Mouse (Mus musculus) spleen, embryonic (tissue): ENCODE measurements at regions not wholly inside any gene's neighbourhood (a gene's known extent, or its start where the extent isn't known, plus 50 kb on each side); places are given as distances from the start of the nearest gene placed in this dataset.

Experiments
- CTCF ChIA-PET: fragments of 350-600 bp; sonication (Branson Sonifier 250); formaldehyde crosslinking; loops from one replicate; lab custom pipeline; 2022; lab: Charles Lee

DNA sequence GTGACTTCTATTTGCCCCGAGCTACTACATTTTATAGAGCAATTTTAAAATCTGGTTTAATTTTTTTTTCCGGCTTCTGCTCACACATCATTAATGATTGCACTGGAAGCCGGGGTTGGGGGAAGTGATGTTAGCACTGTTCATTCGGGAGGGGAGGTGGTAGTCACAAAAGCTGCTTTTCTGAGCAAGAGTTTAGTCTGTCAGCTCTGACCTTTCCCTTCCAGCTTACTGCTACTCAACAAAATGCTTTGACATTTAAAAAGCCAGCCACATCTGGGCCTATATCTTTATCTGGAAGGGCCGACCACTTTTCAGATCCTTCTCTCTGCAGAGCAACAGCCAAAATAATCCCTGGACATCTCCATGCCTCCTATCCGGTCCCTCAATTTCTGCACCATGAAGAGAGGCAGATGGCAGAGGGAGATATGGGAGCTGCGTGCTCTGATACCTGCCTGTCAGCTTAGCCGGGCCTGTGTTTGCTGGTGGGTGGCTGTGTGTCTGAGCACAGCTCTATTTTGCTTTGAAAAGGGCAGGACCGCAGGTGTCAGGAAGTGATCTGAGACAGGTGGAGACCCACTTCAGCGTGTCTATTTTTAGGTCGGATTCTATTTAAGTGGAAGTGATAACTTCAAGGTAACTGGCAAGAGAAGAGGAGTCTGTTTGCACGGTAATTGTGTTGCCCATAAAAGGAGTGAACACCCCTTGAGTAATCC is 63.1 kb downstream of the Kcnf1 start:
- CTCF ChIA-PET = no interaction called here

DNA sequence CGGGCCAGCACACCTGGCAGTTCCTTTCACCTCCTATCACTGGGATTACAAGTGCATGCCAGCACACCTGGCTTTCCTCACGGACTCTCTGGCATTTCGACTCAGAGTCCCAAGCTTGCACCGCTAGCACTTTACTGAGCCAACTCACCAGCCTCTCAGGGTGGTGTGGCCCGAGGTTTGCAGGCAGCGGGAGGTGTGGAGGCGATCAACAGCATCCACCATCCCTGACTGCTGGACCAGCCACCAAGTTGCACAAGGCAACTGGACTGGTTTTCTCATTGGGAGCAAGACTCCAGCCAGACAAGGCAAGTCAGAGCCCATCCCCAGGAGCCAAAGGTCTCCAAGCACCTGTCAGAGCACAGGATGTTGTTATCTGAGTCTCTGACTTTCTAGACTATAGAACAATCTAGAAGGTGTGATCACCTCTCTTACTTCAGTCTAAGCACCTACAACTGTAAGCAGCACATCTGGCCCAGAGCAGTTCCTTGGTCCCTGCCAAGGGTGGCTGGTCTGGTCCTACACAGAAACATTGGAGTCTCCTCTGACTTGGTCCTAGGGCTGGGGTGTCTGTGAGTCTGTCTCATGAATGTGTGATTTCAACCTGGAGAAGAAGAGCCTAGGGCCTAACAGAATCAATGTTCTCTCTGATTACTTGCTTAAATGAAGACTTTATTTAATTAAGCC is 63.8 kb downstream of the Kcnf1 start:
- CTCF ChIA-PET = no interaction called here

DNA sequence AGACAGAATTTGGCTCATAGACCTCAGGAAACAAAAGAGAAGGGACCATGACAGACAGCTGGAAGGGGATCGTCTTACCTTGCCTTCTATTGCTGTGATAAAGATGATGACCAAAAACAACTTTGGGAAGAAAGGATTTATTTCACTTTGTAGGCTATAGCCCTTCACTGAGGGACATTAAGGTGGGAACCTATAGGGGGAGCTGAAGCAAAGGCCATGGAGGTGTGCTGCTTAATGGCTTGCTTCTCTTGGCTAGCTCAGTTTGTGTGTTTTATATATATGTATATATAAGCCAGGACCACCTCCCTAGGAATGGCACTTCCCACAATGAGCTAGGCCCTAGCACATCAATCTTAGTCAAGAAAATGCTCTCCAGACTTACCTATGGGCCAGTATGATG is 70.5 kb downstream of the Kcnf1 start:
- CTCF ChIA-PET = no interaction called here

DNA sequence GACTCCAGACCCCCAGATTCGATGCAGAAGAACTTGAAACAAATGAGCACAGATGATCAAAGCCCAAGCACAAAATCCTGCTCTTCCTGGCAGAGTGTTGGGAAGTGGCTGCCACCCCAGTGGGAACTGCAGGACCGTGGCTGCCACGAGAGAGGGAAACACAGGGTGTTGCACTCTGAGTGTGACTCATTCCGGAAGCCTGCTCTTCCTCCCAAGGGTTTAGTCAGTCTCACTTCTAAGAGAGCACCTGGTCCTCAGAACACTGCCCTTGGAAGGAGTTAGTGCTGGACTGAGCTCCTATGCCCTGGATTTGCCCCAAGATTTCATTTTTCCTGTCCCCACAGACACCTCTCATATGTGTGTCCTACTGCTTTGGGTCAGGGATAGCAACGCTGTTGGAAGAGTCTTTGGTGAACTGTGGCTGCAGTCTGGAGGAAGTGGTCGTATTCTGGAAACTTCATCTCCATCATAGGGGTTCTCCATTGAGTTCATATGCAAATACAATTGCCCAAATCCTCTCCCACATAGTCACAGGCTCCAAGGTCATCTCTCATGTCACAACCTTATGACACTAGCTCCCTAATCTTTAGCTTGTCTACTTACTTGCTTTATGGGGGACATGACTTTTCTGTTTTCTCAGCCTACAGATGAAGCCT is 71.5 kb downstream of the Kcnf1 start:
- CTCF ChIA-PET = no interaction called here

DNA sequence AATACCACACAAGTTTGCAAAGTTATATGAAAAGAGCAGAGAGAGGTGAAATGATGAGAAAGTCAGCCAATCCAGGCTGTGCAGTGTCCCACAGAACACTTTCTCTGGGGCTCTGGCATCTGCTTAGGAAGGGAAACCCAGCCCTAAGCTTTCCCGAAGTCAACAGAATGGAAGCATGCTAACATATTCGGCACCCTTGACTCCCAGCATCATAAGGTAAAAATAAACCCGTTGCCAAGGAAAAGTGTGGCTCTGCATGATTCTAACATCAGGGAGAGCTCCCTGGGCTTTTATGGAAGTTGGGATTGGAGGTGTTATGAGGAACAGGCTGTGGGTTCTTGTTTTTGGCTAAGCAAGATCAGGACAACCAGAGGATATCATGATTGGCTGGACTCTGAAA is 74.8 kb downstream of the Kcnf1 start:
- CTCF ChIA-PET = no interaction called here

DNA sequence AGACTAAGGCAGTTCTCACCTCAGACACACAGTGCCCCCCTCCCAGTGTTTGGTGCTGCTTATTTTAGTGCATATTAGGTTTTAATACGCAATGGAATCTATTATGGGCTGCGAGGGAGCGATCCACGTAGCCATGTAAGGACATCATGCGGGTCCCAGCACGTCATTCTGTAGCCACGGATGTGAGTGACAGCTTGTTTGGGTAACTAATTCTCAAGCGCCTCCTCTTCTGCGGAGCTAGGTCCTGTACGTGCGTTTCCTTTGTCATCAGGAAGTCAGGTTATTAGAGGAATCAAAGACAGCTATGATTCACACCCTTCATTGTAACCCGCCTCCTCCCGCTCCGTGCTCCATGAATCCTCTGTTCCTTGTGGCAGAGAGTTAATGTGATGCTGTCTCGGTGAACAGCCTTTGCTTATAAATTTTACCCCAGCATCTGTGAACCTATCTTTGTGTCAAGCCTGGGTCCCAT is 78.9 kb downstream of the Kcnf1 start:
- CTCF ChIA-PET = interaction anchor here (0.7 kb wide), 1 partner anchor 65 kb away, joined by 14 read pairs; no protein-coding TSS in a partner anchor

DNA sequence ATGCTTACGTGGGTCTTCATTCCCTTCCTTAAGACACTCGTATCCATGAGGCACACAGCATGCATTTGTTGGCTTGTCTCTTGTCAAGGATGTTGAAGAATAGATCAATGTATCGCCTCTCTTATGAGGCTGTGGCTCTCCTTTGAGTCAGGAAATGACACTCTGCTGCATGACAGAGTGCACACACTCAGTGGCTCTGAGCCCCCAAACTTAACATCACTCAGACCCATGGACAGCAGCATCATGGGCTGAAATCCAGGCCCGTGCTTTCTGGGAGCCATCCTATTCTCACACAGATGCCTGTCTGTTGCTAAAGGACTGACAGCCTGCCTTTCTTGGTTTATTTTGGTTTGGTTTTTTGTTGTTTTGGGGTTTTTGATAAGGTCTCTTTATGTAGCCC is 81.9 kb downstream of the Kcnf1 start:
- CTCF ChIA-PET = no interaction called here

DNA sequence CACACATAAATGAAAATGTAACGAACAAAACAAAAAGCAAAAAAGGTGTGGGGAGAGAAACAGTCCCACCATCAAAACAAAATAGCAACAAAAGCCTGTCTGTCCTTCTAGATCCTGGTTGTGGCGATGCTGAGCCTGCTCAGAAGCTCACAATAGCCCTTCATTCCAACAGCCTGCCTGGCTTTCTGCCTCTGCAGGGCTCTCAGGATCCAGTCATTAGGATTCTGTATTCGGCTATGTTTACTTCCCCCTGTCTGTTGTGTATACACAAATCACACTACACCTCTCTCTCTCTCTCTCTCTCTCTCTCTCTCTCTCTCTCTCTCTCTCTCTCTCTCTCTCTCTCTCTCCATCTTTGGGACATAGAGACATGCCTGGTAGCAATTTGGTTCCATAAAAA is 82.2 kb upstream of the 2410004P03Rik start:
- CTCF ChIA-PET = no interaction called here

DNA sequence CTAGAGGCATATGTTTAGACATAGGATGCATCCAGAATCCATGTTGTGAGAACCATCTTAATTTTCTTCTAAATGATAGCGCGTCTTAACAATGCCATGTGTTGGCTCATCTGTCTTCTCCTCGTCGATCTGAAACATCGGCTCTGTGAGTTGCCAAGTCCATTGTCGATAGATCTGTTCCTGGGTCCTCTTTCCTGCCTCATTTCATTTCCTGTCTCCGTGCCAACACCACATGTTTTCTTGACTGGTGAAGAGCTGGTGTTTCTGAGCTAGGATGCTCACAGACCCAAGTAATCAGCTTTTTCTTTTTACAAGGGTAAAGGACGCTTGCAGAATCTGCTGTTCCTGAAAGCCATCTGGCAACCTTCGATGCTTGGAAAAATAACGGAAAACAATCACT is 79.5 kb upstream of the 2410004P03Rik start:
- CTCF ChIA-PET = no interaction called here

DNA sequence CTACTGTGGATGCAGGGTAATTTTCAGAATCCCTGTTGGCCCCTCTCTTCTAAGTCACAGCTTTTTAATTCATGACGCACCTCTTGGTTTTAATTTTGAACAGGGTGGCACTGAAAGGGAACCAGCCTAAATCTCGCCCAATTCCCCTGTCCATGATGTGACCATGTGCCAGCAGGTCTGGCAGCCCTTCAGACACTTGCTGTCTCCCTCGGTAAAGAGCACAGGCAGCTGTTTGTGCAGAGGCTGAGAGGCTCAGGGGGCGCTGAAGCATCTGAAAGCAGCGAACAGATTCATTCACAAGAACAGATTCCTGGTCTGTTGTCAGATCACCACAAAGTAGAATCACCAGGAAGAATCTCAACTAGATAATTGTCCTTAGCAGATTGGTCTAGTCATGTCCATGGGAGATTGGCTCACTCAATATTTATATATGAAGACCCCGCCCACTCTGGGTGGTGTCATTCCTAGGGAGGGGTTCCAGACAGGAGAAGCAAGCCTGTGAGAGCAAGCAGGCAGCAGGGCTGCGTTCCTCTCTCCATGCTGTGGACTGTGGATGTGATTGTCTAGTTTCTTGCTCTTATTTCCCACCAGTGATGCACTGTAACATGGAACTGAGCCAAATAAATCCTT is 78.3 kb upstream of the 2410004P03Rik start:
- CTCF ChIA-PET = no interaction called here

DNA sequence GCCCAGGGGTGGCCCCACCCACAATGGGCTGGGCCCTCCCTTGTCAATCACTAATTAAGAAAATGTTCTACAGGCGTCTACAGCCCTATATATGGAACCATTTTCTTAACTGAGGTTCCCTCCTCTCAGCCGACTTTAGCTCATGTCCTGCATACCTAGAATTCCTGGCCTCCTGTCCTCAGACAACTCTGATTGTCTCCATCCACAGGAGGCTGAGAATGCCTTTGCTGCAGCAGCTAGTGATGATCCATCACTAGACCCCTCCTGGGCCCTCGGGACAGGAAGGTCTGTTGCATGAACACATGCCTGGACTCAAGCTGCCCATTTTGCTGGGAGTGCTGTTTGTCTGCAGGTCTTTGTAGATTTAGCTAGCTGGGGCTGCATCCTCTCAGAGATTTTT is 75.9 kb upstream of the 2410004P03Rik start:
- CTCF ChIA-PET = no interaction called here

DNA sequence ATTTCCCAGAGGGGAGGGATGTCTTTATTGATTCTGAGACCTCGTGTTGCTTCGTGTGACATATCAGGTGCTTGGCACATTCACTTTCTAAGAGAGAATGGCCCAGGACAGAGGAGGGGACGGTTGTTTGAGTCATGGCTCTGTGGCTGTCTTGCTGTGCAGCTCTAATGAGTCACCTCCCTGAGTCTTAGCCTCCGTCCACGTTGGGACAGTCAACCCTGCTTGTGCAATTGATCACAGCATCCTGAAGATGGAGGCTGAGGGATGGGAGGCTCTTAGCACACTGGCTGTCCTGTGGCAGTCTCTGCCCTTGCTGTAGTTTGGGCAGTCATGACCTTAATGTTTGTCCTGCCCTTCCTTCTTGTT is 73.7 kb upstream of the 2410004P03Rik start:
- CTCF ChIA-PET = no interaction called here

DNA sequence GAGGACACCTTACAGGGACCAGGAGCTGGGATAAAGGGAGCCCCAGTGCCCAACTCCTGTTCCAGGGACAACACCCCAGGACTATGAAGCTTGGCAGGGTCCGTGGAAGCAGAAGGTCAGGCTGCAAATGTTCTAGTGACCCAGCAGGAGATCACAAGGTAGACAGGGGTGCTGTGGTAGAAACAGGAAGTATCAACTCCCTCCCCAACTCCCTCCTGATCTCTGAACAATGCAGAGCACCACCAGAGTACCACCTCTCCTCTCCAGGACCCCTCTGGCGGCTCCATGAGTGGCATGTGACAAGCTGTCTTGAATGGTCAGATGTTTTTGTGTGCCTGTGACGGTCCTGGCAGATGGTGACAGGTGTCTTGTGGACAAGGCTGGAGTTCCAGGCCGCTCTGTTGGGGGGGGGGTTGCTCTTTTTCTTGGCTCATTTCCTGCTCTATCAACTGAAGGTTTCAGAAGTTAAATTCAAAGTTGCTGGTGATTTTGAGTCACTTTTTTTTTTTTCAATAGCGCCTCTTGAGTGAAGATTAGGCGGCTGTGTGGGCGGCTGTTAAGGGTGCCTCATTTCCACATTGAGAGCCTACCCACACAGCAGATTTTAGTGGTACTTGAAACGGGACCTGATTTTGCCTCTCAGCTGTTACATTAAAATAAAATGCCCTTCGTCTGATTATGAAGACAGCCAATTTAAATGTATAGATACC is 73.1 kb upstream of the 2410004P03Rik start:
- CTCF ChIA-PET = interaction anchor here (0.7 kb wide), 1 partner anchor 1602 kb away, joined by 15 read pairs; no protein-coding TSS in a partner anchor

DNA sequence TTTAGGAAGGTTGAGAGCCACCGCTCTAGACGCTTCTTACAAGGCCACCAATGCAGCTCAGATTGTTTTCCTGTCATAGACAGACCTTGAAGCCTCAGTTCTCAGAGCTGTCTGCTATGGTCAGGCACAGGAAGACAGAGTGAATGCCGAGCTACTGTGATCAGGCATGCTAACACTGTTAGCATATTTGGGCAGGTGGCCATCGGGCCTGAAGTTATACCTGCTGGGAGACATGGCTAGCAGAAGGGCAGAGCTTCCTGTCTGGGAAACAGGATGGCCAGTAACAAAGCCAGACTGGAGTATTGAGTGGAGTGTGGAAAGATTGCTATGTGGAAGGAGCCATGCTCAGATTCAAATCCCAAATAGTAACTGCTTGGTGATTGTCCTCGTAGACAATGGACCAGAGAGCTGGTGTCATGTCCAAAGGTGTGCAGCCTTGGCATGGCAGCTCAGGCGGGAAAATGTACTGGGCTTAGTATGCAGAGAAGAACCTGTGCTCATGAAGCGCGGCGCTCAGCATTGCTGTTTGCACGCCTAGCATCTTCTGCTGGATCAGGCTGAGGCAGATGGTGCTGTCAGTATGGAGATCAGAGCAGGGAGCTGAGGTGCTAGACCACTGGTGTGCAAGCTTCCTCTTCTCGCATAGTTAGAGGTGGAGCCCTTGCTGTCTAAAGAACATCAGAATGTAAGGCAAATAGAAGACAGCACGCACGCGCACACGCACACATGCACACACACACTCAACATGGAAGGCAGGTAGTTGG is 60.3 kb upstream of the 2410004P03Rik start:
- CTCF ChIA-PET = no interaction called here

DNA sequence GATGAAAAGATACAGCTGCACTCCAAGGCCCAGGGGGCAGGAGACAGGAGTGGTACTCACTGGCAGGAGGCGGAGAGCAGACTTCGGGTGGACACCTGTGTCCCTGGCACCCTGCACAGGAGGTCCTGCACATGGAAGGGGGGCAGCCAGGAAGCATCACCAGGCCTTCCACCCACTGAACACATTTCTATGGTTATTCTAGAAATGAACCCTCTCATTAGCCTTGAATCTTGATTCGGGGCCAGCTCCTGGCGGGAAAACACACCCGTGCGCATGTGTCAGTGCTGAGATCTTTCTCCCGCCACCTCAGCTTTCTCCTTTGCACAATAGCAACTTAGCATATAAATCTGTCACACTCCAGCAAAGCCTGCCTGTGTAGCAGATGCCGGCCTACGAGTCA is 58.3 kb upstream of the 2410004P03Rik start:
- CTCF ChIA-PET = no interaction called here

DNA sequence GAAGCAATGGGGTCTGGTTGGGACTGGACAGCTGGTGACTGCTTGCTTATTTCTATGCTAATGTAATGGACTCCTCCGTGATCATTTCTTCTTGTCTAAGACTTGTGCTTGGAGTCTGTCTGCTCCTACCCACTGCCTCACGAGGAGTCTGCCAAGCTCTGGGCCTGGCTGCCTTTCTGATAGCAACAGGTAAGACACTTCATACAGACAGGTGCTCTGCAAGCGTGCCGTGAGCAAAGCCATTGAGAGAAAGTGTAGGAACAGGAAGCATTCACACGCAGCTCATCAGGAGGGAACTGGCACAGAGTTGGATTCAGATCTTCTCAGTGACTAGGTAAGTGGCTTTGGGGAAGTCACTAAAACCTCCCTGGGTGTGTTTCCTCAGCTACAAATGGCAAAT is 57.6 kb upstream of the 2410004P03Rik start:
- CTCF ChIA-PET = no interaction called here

DNA sequence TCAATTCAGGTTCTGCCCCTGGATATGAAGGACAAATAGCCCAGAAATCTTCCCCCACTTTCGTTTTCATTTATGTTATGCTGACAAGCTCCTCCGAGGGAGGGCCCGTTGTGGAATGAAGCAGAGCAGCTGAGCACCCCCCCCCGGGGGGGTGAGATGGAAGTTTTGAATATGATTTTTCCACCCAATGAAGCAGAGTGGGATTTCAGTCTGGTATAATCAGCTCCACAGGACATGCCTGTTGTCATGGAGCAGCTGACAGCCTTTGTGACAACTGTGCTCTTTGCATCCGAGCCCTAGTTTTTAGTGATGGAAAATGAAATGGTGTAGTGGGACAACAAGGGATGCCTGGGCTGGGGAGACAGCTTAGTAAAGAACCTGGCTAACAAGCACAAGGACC is 52.4 kb upstream of the 2410004P03Rik start:
- CTCF ChIA-PET = interaction anchor here (0.7 kb wide), 1 partner anchor 57 kb away, joined by 3 read pairs; no protein-coding TSS in a partner anchor
